Mouse (Mus musculus): ENCODE results near the gene Cyp2f2. TPM values are rescaled to one million over a fixed set of nuclear protein-coding genes. Genes with fewer than 3 reads are reported as not detected.

The Cyp2f2 gene
- polyA plus RNA-seq, 1 experiment: 5.3 TPM

- WGBS: 17% methylated on average over 4 of the region's 4 CpGs
- H3K4me3 ChIP-seq (ENCODE audit: insufficient read depth, low read depth, low read length): peak overlapping the region; percentile 80
- no peaks in the 10 kb centered on the region for H3K27me3 ChIP-seq (replicated peaks; ENCODE audit: control insufficient read depth, insufficient read depth, low read length)
- TF ChIP-seq POLR2A (IDR thresholded peaks at IDR 0.05; ENCODE audit: low read depth, low read length) (no peak), CTCF (conservative IDR thresholded peaks at IDR 0.05; ENCODE audit: insufficient read depth, insufficient read length, low read depth, low read length) (no peak)
- DNase-seq: no peak
- peaks cover 13% of the 10 kb centered on the region for H3K4me1 ChIP-seq (ENCODE audit: control insufficient read depth, insufficient read depth, low read length)
- no peaks in the 10 kb centered on the region for H3K36me3 ChIP-seq (ENCODE audit: control insufficient read depth, insufficient read depth, low read length)
- peak overlapping the region; percentile 54 for H3K27ac ChIP-seq (ENCODE audit: insufficient read depth, low read depth, low read length)
Measured at GRCm38 (mm10) chr7:27177942-27178323, 58.2 kb downstream of the Cyp2f2 start.

GRCm38 (mm10) chr7:27178324-27179216 lies 58.9 kb downstream of the Cyp2f2 start, which contains the start of gene Rab4b:
Gene Rab4b, minus strand, starts transcription at chr7:27178896.
- Histone ChIP-seq H3K27ac (ENCODE audit: insufficient read depth, low read depth, low read length) (peak within 1 kb of the TSS; percentile 78), H3K27me3 (replicated peaks; ENCODE audit: control insufficient read depth, insufficient read depth, low read length) (no peaks in the 10 kb centered on the region), H3K4me1 (ENCODE audit: control insufficient read depth, insufficient read depth, low read length) (peaks cover 13% of the 10 kb centered on the region), H3K36me3 (ENCODE audit: control insufficient read depth, insufficient read depth, low read length) (no peaks in the 10 kb centered on the region), H3K4me3 (ENCODE audit: insufficient read depth, low read depth, low read length) (peak within 1 kb of the TSS; percentile 80)
- DNase-seq: peak; percentile 100
- under 1% methylated on average over 53 of the region's 53 CpGs for WGBS
- TF ChIP-seq POLR2A (IDR thresholded peaks at IDR 0.05; ENCODE audit: low read depth, low read length) (no peak), CTCF (conservative IDR thresholded peaks at IDR 0.05; ENCODE audit: insufficient read depth, insufficient read length, low read depth, low read length) (peak; percentile 68)

DNA sequence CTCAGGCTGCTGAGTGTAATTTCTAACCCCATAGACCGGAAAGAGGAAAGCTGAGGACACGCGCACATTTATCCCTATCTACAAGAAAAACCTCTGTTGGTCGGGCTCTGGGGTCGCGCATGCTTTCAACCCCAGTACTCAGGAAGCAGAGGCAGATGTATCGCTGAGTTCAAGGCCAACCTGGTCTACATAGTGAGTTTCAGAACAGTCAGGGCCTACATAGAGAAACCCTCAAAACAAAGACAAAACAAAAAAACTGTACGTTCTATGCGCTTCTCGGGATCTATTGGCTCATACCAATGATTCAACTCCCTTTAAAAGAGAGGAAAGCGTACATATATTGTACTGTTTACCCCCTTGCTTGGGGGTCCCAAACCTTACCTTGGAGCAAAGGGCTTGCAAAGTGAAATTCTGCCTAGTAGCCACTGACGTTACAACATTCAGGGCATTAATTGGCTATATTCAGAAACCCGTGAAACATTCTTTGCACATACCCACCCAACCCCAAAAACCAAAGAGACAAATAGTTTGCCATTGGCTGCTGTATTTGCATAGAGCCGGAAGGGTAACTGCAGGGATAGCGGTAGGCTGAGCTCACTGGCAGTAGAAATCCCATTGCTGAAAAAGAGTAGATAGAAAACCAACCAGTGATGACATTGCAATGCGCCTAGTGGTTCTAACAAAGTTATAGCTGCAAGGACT lies 59.7 kb downstream of the Cyp2f2 start:
- H3K27ac ChIP-seq (ENCODE audit: insufficient read depth, low read depth, low read length): peak overlapping the region; percentile 72
- DNase-seq: peak; percentile 20
- peak overlapping the region; percentile 35 for H3K4me3 ChIP-seq (ENCODE audit: insufficient read depth, low read depth, low read length)
- no peaks in the 10 kb centered on the region for H3K27me3 ChIP-seq (replicated peaks; ENCODE audit: control insufficient read depth, insufficient read depth, low read length)
- TF ChIP-seq CTCF (conservative IDR thresholded peaks at IDR 0.05; ENCODE audit: insufficient read depth, insufficient read length, low read depth, low read length) (no peak), POLR2A (IDR thresholded peaks at IDR 0.05; ENCODE audit: low read depth, low read length) (no peak)
- WGBS: 44% methylated on average over 16 of the region's 16 CpGs
- H3K36me3 ChIP-seq (ENCODE audit: control insufficient read depth, insufficient read depth, low read length): no peaks in the 10 kb centered on the region
- H3K4me1 ChIP-seq (ENCODE audit: control insufficient read depth, insufficient read depth, low read length): peaks cover 13% of the 10 kb centered on the region

DNA sequence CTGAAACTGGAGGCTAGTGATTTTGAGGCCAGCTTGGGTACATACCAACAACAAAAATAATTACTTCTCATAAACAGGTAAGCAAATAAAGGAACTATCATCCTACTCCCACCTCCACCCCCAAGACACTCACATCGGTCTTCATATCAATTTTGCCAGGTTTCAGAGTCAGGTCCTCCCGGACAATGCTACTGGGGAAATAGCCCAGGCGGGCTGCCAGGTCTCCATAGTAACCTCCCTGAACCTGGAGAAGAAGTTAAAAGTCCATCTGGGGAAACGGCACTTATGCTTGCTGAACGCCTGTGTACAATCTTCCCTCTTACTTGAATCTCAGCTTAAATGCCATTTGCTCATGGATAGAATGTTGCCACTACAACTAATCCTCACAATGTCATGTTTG lies 60.3 kb downstream of the Cyp2f2 start:
- Histone ChIP-seq H3K36me3 (ENCODE audit: control insufficient read depth, insufficient read depth, low read length) (no peaks in the 10 kb centered on the region), H3K4me3 (ENCODE audit: insufficient read depth, low read depth, low read length) (no peak overlapping the region), H3K27me3 (replicated peaks; ENCODE audit: control insufficient read depth, insufficient read depth, low read length) (no peaks in the 10 kb centered on the region), H3K27ac (ENCODE audit: insufficient read depth, low read depth, low read length) (peak overlapping the region; percentile 43), H3K4me1 (ENCODE audit: control insufficient read depth, insufficient read depth, low read length) (peaks cover 13% of the 10 kb centered on the region)
- 24% methylated on average over 5 of the region's 5 CpGs for WGBS
- peak; percentile 94 for DNase-seq
- TF ChIP-seq CTCF (conservative IDR thresholded peaks at IDR 0.05; ENCODE audit: insufficient read depth, insufficient read length, low read depth, low read length) (no peak), POLR2A (IDR thresholded peaks at IDR 0.05; ENCODE audit: low read depth, low read length) (no peak)

GRCm38 (mm10) chr7:27180837-27181695 lies 61.4 kb downstream of the Cyp2f2 start, which contains the start of the genes Gm21983 and Mia:
Gene Gm21983, minus strand, starts transcription at chr7:27181086.
Gene Mia, minus strand, starts transcription at chr7:27181157.
- 67% methylated on average over 14 of the region's 14 CpGs for WGBS
- H3K4me1 ChIP-seq (ENCODE audit: control insufficient read depth, insufficient read depth, low read length): peaks cover 13% of the 10 kb centered on the region
- no peak within 1 kb of the TSS for H3K4me3 ChIP-seq (ENCODE audit: insufficient read depth, low read depth, low read length)
- peak within 1 kb of the TSS; percentile 43 for H3K27ac ChIP-seq (ENCODE audit: insufficient read depth, low read depth, low read length)
- TF ChIP-seq POLR2A (IDR thresholded peaks at IDR 0.05; ENCODE audit: low read depth, low read length): no peak
- TF ChIP-seq CTCF (conservative IDR thresholded peaks at IDR 0.05; ENCODE audit: insufficient read depth, insufficient read length, low read depth, low read length): no peak
- no peak for DNase-seq
- no peaks in the 10 kb centered on the region; the same call in 1 of the 2 replicates for H3K36me3 ChIP-seq (ENCODE audit: control insufficient read depth, insufficient read depth, low read length)
- no peaks in the 10 kb centered on the region for H3K27me3 ChIP-seq (replicated peaks; ENCODE audit: control insufficient read depth, insufficient read depth, low read length)

DNA sequence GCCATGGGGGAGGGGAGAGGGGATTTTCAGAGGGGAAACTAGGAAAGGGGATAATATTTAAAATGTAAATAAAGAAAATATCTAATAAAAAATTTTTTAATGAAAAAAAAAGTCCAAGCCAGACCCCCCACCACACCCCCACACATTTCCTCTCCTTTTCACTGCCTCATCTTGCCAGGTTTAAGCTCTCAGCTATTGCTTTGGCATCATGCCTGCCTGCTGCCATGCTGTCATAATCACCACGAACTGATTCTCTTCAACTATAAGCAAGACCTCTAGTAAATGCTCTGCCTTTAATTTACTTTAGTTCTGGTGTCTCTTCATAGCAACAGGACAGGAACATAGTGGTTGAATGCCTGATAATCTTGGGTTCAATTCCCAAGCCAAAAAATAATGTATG lies 62.8 kb downstream of the Cyp2f2 start:
- peaks cover 13% of the 10 kb centered on the region for H3K4me1 ChIP-seq (ENCODE audit: control insufficient read depth, insufficient read depth, low read length)
- no peak overlapping the region for H3K4me3 ChIP-seq (ENCODE audit: insufficient read depth, low read depth, low read length)
- no peaks in the 10 kb centered on the region; the same call in 1 of the 2 replicates for H3K36me3 ChIP-seq (ENCODE audit: control insufficient read depth, insufficient read depth, low read length)
- H3K27me3 ChIP-seq (replicated peaks; ENCODE audit: control insufficient read depth, insufficient read depth, low read length): no peaks in the 10 kb centered on the region
- no peak for DNase-seq
- WGBS: 58% methylated on average over 1 of the region's 1 CpGs
- TF ChIP-seq CTCF (conservative IDR thresholded peaks at IDR 0.05; ENCODE audit: insufficient read depth, insufficient read length, low read depth, low read length) (no peak), POLR2A (IDR thresholded peaks at IDR 0.05; ENCODE audit: low read depth, low read length) (no peak)
- no peak overlapping the region for H3K27ac ChIP-seq (ENCODE audit: insufficient read depth, low read depth, low read length)

Other genes with a start within 250 kb of the Cyp2f2 start
- gene Cyp2a22, start 180.5 kb upstream of the Cyp2f2 start, polyA plus RNA-seq (2012; rRNA removed): not detected in 2 replicates
- not detected in 2 replicates for gene Cyp2a12, start 90.8 kb upstream of the Cyp2f2 start, polyA plus RNA-seq (2012; rRNA removed)
- not detected in 2 replicates for gene Cyp2t4, start 33.8 kb downstream of the Cyp2f2 start, polyA plus RNA-seq (2012; rRNA removed)
- 84.9 and 93.7 TPM in 2 replicates for gene Egln2, start 46.9 kb downstream of the Cyp2f2 start, polyA plus RNA-seq (2012; rRNA removed)
- 55.9 and 57.4 TPM in 2 replicates for gene Rab4b, start 59.0 kb downstream of the Cyp2f2 start, polyA plus RNA-seq (2012; rRNA removed)
- not detected in 2 replicates for gene Gm21983, start 61.2 kb downstream of the Cyp2f2 start, polyA plus RNA-seq (2012; rRNA removed)
- 6.4 and 7.7 TPM in 2 replicates for gene Mia, start 61.2 kb downstream of the Cyp2f2 start, polyA plus RNA-seq (2012; rRNA removed)
- 8.2 and 9.6 TPM in 2 replicates for gene BC024978, start 75.9 kb downstream of the Cyp2f2 start, polyA plus RNA-seq (2012; rRNA removed)
- gene Snrpa, start 76.4 kb downstream of the Cyp2f2 start, polyA plus RNA-seq (2012; rRNA removed): 127 and 131 TPM in 2 replicates
- gene Itpkc, start 108.8 kb downstream of the Cyp2f2 start, polyA plus RNA-seq (2012; rRNA removed): 6.8 and 7.0 TPM in 2 replicates
- 43.1 and 50.3 TPM in 2 replicates for gene Coq8b, start 113.1 kb downstream of the Cyp2f2 start, polyA plus RNA-seq (2012; rRNA removed)
- 6.0 and 7.9 TPM in 2 replicates for gene Numbl, start 138.5 kb downstream of the Cyp2f2 start, polyA plus RNA-seq (2012; rRNA removed)
- gene Ltbp4, start 217.8 kb downstream of the Cyp2f2 start, polyA plus RNA-seq (2012; rRNA removed): 76.9 and 84.7 TPM in 2 replicates
- 39.2 and 45.5 TPM in 2 replicates for gene Shkbp1, start 236.1 kb downstream of the Cyp2f2 start, polyA plus RNA-seq (2012; rRNA removed)
- 0.39 TPM in 1 of 2 replicates, not detected in the other for gene Gm20479, start 237.5 kb downstream of the Cyp2f2 start, polyA plus RNA-seq (2012; rRNA removed)